Comparison of ENCODE assay signal across 18 mouse cellular contexts in genomic region chr6:108807446-108807845, GRCm38 (mm10). TPM values are rescaled to one million over a fixed set of nuclear protein-coding genes. Genes with fewer than 3 reads are reported as not detected.
DNase-seq lines count a peak whose midpoint lies in the region; ATAC-seq and TF ChIP-seq lines count a peak whose summit lies in the region.
"Had no signal": no experiment of that assay in that cellular context is flagged by ENCODE, and none has a peak within 500 bp of the region (broad histone marks: within the 10 kb centered on the region; RNA-seq: fewer than 3 reads in every experiment).

No protein-coding gene starts in this region.

- H3K4me1 ChIP-seq in forebrain, postnatal 0 days (ENCODE audit: insufficient read depth), result peaks cover 12% of the 10 kb centered on the region; the same call in 1 of the 2 replicates
- peaks cover 25% of the 10 kb centered on the region for H3K4me1 ChIP-seq in forebrain, embryonic 13.5 days
- H3K4me1 ChIP-seq in lung, embryonic 14.5 days (ENCODE audit: insufficient read depth), result 0 out of 2 replicates have a peak, but pooled peaks cover 3% of the 10 kb centered on the region
- H3K4me1 ChIP-seq in embryonic facial prominence, embryonic 10.5 days, result no peaks in the 10 kb centered on the region
- H3K4me1 ChIP-seq: limb, embryonic 15.5 days had no signal

- no peaks in the 10 kb centered on the region for H3K27me3 ChIP-seq in forebrain, postnatal 0 days (ENCODE audit: insufficient read depth, low read length)
- H3K27me3 ChIP-seq in forebrain, embryonic 13.5 days, result no peaks in the 10 kb centered on the region
- no peaks in the 10 kb centered on the region for H3K27me3 ChIP-seq in lung, embryonic 14.5 days (ENCODE audit: insufficient read depth, low read length)
- no peaks in the 10 kb centered on the region for H3K27me3 ChIP-seq in embryonic facial prominence, embryonic 10.5 days (replicated peaks; ENCODE audit: low read depth, poor library complexity, severe bottlenecking)
- H3K27me3 ChIP-seq: embryonic facial prominence, embryonic 15.5 days; limb, embryonic 15.5 days had no signal

- no peak for DNase-seq in forebrain, postnatal 0 days
- DNase-seq in lung, embryonic 14.5 days, result no peak
- no peak for DNase-seq in lung, postnatal 36 days
- DNase-seq in thymus, postnatal 36 days, result peak; percentile 53 to 56
- DNase-seq in Muller cell, postnatal 12 days (ENCODE audit: inconsistent ontology term), result no peak
- DNase-seq in embryonic facial prominence, embryonic 10.5 days (ENCODE audit: low spot score), result no peak
- DNase-seq: adrenal gland, postnatal 10 days; cerebellum, postnatal 25 days; gastrocnemius, postnatal 14 days; kidney, postnatal 10 days; right cerebral cortex, postnatal 14 days had no signal

- H3K36me3 ChIP-seq in forebrain, postnatal 0 days (ENCODE audit: insufficient read depth), result no peaks in the 10 kb centered on the region
- no peaks in the 10 kb centered on the region for H3K36me3 ChIP-seq in forebrain, embryonic 13.5 days (ENCODE audit: poor library complexity, severe bottlenecking)
- no peaks in the 10 kb centered on the region for H3K36me3 ChIP-seq in lung, embryonic 14.5 days (ENCODE audit: insufficient read depth)
- H3K36me3 ChIP-seq in embryonic facial prominence, embryonic 10.5 days (replicated peaks), result no peaks in the 10 kb centered on the region
- H3K36me3 ChIP-seq: embryonic facial prominence, embryonic 15.5 days; limb, embryonic 15.5 days had no signal

- no peaks in the 10 kb centered on the region for H3K9me3 ChIP-seq in forebrain, postnatal 0 days (ENCODE audit: low read length)
- H3K9me3 ChIP-seq in forebrain, embryonic 13.5 days (replicated peaks), result no peaks in the 10 kb centered on the region
- H3K9me3 ChIP-seq in lung, embryonic 14.5 days (ENCODE audit: low read depth, low read length), result no peaks in the 10 kb centered on the region
- H3K9me3 ChIP-seq in embryonic facial prominence, embryonic 10.5 days, result no peaks in the 10 kb centered on the region
- H3K9me3 ChIP-seq: embryonic facial prominence, embryonic 15.5 days; limb, embryonic 15.5 days had no signal

- TF ChIP-seq CTCF in forebrain, postnatal 0 days (IDR thresholded peaks at IDR 0.05; ENCODE audit: low read depth), result 0 out of 2 replicates have a peak, but pooled peaks have one; percentile 15
- TF ChIP-seq CTCF in lung, embryonic 14.5 days (IDR thresholded peaks at IDR 0.05; ENCODE audit: low read depth), result 0 out of 2 replicates have a peak, but pooled peaks have one; percentile 14

- H3K4me2 ChIP-seq in forebrain, postnatal 0 days (ENCODE audit: low read depth), result no peak overlapping the region
- H3K4me2 ChIP-seq in forebrain, embryonic 13.5 days, result no peak overlapping the region
- H3K4me2 ChIP-seq in lung, embryonic 14.5 days, result no peak overlapping the region
- H3K4me2 ChIP-seq: embryonic facial prominence, embryonic 15.5 days; limb, embryonic 15.5 days had no signal

- WGBS in forebrain, postnatal 0 days, result 71% methylated on average over 3 of the region's 3 CpGs
- WGBS in forebrain, embryonic 13.5 days, result 75% methylated on average over 3 of the region's 3 CpGs
- 67% methylated on average over 3 of the region's 3 CpGs for WGBS in lung, embryonic 14.5 days
- WGBS in embryonic facial prominence, embryonic 10.5 days, result 68% methylated on average over 3 of the region's 3 CpGs

- no peak for ATAC-seq in forebrain, postnatal 0 days
- no peak for ATAC-seq in forebrain, embryonic 13.5 days
- ATAC-seq in lung, embryonic 14.5 days (ENCODE audit: insufficient read depth), result no peak
- ATAC-seq in granulocyte monocyte progenitor cell, adult 5-6 weeks (replicated peaks; ENCODE audit: poor library complexity, severe bottlenecking), result peak; percentile 48; the same call in 1 of the 2 replicates
- ATAC-seq: forebrain, embryonic 14.5 days; hindbrain, embryonic 16.5 days had no signal

- H3K4me3 ChIP-seq in forebrain, postnatal 0 days (ENCODE audit: low read depth, low read length), result no peak overlapping the region
- H3K4me3 ChIP-seq in forebrain, embryonic 13.5 days, result no peak overlapping the region
- H3K4me3 ChIP-seq in lung, embryonic 14.5 days (ENCODE audit: low read depth, low read length), result no peak overlapping the region
- no peak overlapping the region for H3K4me3 ChIP-seq in embryonic facial prominence, embryonic 10.5 days
- H3K4me3 ChIP-seq: embryonic facial prominence, embryonic 15.5 days; limb, embryonic 15.5 days had no signal

- no peak overlapping the region for H3K27ac ChIP-seq in forebrain, postnatal 0 days (ENCODE audit: low read depth, low read length)
- no peak overlapping the region for H3K27ac ChIP-seq in forebrain, embryonic 13.5 days
- no peak overlapping the region for H3K27ac ChIP-seq in lung, embryonic 14.5 days (ENCODE audit: low read depth)
- H3K27ac ChIP-seq in embryonic facial prominence, embryonic 10.5 days (replicated peaks), result no peak overlapping the region
- H3K27ac ChIP-seq: embryonic facial prominence, embryonic 15.5 days; limb, embryonic 15.5 days; macrophage had no signal

- H3K9ac ChIP-seq in forebrain, postnatal 0 days, result no peak overlapping the region
- no peak overlapping the region for H3K9ac ChIP-seq in forebrain, embryonic 13.5 days
- no peak overlapping the region for H3K9ac ChIP-seq in lung, embryonic 14.5 days
- H3K9ac ChIP-seq: embryonic facial prominence, embryonic 15.5 days; limb, embryonic 15.5 days had no signal

RNA-seq across cellular contexts. Expression of gene Edem1, which starts 21.0 kb away (rescaled TPM):
- total RNA-seq in forebrain, postnatal 0 days (2014; rRNA removed), result 18.9 and 21.1 TPM in 2 replicates
- polyA plus RNA-seq in forebrain, postnatal 0 days (2015; fragmentation: Nextera tagmentation; extraction: Ambion mirVana), result 3.6 and 4.2 TPM in 2 replicates
- 8.6 and 9.1 TPM in 2 replicates for polyA plus RNA-seq in forebrain, embryonic 13.5 days (2015; fragmentation: Nextera tagmentation; extraction: Ambion mirVana)
- polyA plus RNA-seq in lung, embryonic 14.5 days (2014; fragmentation: Nextera tagmentation; extraction: Ambion mirVana), result 36.4 and 41.5 TPM in 2 replicates
- total RNA-seq in granulocyte monocyte progenitor cell, adult 5-6 weeks (2014; fragmentation: Nextera tagmentation), result 70.0 and 110 TPM in 2 replicates
- total RNA-seq in granulocyte monocyte progenitor cell, adult 5-6 weeks (2017), result 53.6 and 60.7 TPM in 2 replicates
- polyA plus RNA-seq in embryonic facial prominence, embryonic 10.5 days (2016; fragmentation: Nextera tagmentation; extraction: Ambion mirVana), result 19.1 and 19.9 TPM in 2 replicates

RNA-seq across cellular contexts. Expression of gene Arl8b, which starts 24.5 kb away (rescaled TPM):
- total RNA-seq in forebrain, postnatal 0 days (2014; rRNA removed), result 70.3 and 75.9 TPM in 2 replicates
- polyA plus RNA-seq in forebrain, postnatal 0 days (2015; fragmentation: Nextera tagmentation; extraction: Ambion mirVana), result 88.4 and 97.6 TPM in 2 replicates
- 75.7 and 82.8 TPM in 2 replicates for polyA plus RNA-seq in forebrain, embryonic 13.5 days (2015; fragmentation: Nextera tagmentation; extraction: Ambion mirVana)
- 77.9 and 79.6 TPM in 2 replicates for polyA plus RNA-seq in lung, embryonic 14.5 days (2014; fragmentation: Nextera tagmentation; extraction: Ambion mirVana)
- total RNA-seq in granulocyte monocyte progenitor cell, adult 5-6 weeks (2014; fragmentation: Nextera tagmentation), result 96.8 and 113 TPM in 2 replicates
- 59.2 and 91.6 TPM in 2 replicates for total RNA-seq in granulocyte monocyte progenitor cell, adult 5-6 weeks (2017)
- 61.4 and 62.2 TPM in 2 replicates for polyA plus RNA-seq in embryonic facial prominence, embryonic 10.5 days (2016; fragmentation: Nextera tagmentation; extraction: Ambion mirVana)

Comparison
In these comparisons a context has a peak if more than half of its experiments do, and no peak if none do; other contexts are left out.
1. DNase-seq: peak in thymus, postnatal 36 days (2 of 2); none in forebrain, postnatal 0 days (single experiment), lung, embryonic 14.5 days (single experiment), lung, postnatal 36 days (single experiment), Muller cell, postnatal 12 days (single experiment) and embryonic facial prominence, embryonic 10.5 days (single experiment).